Mouse (Mus musculus): Measurements from ENCODE around the gene Lce1d. TPM values are rescaled to one million over a fixed set of nuclear protein-coding genes. Genes with fewer than 3 reads are reported as not detected.

Lce1d gene
- not detected for polyA plus RNA-seq (2017; shearing (Covaris generic))

DNA sequence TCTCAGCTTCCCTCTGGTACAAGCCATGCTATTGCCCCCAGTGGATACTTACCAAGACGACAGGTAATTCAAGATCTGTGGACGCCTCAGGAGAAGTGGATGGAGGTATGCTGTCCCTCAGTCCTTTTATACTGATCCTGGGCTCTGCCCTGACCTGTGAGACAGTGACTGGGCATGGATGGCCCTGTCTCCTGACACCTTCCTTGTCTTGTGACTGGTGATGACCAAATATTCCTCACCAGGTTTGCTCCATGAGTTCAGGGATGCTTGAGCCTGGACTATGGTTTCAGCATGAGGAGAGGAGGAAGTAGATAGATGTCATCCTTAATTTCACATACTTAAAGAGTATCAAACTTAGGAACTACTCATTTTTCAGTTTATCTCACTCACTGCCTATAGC is at the start of gene Lce1d:
Lce1d (minus strand) TSS at position 101 of the 400 bp plus-strand sequence.

DNA sequence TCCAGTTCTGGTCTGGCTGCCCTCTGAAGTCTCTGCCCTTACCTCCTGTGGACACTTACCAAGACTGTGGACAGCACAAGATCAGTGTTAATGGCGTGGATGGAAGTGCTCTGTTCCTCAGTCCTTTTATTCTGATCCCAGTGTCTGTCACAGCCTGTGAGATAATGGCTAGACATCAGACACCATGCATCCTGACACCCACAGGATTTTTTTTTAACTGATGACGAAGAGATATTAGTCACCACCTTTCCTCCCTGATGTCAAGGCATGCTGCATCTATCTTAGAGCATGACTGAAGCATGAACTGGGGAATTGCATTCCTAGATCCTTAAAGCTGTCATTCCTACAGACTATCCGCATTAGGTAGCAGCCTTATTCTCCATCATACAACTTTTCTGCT is 33.2 kb upstream of the Lce1d start, which contains the start of gene Lce1f:
Lce1f (minus strand) TSS at position 101 of the 400 bp plus-strand sequence.

DNA sequence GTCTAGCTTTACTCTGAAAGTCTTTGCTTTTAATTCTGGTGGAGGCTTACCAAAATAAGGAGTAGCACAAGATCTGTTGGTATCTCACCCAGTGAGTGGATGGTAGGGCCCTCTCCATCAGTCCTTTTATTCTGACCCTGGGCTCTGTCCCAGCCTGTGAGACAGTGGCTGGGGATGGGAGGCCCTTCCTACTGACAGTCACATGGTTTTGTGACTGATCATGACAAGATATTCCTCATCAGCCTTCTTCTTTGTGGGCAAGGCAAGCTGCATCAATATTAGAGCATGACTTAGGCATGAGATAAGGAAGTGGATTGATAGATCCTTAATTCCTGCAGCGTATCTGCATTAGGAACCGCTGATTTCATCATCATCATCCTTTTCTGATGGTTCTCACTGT is 22.0 kb upstream of the Lce1d start, which contains the start of gene Lce1e:
Lce1e (minus strand) TSS at position 101 of the 400 bp plus-strand sequence.

DNA sequence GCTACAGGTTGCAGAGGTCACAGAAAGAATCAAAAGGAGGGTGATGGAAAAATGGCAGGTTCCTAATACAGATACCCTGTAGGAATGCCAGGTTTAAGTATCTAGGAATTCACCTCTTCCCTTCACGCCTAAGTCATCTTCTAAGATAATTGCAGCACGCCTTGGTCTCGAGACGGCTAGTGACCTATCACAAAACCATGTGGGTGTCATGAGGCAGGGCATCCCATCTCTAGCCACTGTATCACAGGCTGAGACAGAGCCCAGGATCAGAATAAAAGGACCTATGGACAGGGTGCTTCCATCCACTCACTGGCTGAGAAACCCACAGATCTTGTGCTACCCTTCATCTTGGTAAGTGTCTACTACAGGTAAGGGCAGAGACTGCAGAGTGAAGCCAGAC is 8.1 kb downstream of the Lce1d start, which contains the start of gene Lce1c:
Lce1c (plus strand) TSS at position 301 of the 400 bp plus-strand sequence.

DNA sequence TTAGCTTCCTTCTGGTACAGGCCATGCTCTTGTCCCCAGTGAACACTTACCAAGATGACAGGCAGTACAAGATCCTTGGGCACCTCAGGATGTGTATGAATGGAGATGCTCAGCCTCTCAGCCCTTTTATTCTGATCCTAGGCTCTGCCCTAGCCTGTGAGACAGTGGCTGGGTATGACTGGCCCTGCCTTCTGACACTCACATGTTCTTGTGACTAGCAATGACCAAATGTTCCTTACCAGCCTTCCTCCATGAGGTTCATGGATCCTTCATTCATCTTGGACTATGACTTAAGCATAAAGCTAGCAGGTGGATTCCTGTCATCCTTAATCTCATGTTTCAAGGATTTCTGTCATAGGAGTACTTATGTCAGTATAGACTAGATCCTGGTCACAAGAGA is 16.8 kb downstream of the Lce1d start, which contains the start of gene Lce1a2:
Lce1a2 (minus strand) TSS at position 101 of the 400 bp plus-strand sequence.

DNA sequence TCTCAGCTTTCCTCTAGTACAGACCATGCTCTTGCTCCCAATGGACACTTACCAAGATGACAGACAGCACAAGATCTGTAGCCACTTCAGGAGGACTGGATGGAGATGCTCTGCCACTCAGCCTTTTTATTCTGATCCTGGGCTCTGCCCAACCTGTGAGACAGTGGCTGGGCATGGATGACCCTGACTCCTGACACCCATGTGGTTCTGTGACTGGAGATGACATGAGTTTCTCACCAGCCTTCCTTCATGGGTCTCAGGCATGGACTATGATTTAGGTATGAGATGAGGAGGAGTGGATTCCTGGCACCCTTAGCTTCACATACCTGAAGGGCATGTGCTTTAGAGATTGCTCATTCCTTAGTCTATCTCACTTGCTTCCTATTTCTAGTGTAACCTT is 30.2 kb downstream of the Lce1d start, which contains the start of gene Lce1b:
Lce1b (minus strand) TSS at position 101 of the 400 bp plus-strand sequence.

DNA sequence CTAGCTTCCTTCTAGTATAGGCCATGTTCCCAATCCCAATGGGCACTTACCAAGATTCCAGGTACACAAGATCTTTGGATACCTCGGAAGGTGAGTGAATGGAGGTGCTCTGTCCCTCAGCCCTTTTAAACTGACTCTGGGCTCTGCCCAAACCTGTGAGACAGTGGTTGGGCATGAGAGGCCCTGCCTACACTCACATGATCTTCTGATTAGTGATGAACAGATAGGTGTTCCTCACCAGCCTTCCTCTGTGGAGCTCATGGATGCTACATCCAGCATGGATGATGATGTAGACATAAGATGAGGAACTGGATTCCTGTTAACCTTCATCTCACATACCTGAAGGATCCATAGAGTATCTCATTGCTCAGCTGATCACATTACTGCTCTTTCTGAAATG is 38.8 kb downstream of the Lce1d start, which contains the start of gene Lce1a1:
Lce1a1 (minus strand) TSS at position 101 of the 400 bp plus-strand sequence.

Other genes starting within 250 kb of the Lce1d start
- gene Sprr1b, start 248.4 kb downstream of the Lce1d start, polyA plus RNA-seq (2017; shearing (Covaris generic)) = not detected
- not detected for gene Sprr3, start 228.5 kb downstream of the Lce1d start, polyA plus RNA-seq (2017; shearing (Covaris generic))
- gene Sprr1a, start 201.3 kb downstream of the Lce1d start, polyA plus RNA-seq (2017; shearing (Covaris generic)) = not detected
- gene Sprr4, start 186.7 kb downstream of the Lce1d start, polyA plus RNA-seq (2017; shearing (Covaris generic)) = not detected
- not detected for gene 2310046K23Rik, start 152.7 kb downstream of the Lce1d start, polyA plus RNA-seq (2017; shearing (Covaris generic))
- gene Ivl, start 113.5 kb downstream of the Lce1d start, polyA plus RNA-seq (2017; shearing (Covaris generic)) = not detected
- gene Smcp, start 98.2 kb downstream of the Lce1d start, polyA plus RNA-seq (2017; shearing (Covaris generic)) = not detected
- not detected for gene 2210017I01Rik, start 79.7 kb downstream of the Lce1d start, polyA plus RNA-seq (2017; shearing (Covaris generic))
- not detected for gene Lce6a, start 65.5 kb downstream of the Lce1d start, polyA plus RNA-seq (2017; shearing (Covaris generic))
- not detected for gene Lce1a1, start 38.9 kb downstream of the Lce1d start, polyA plus RNA-seq (2017; shearing (Covaris generic))
- gene Lce1b, start 30.3 kb downstream of the Lce1d start, polyA plus RNA-seq (2017; shearing (Covaris generic)) = not detected
- not detected for gene Lce1a2, start 16.9 kb downstream of the Lce1d start, polyA plus RNA-seq (2017; shearing (Covaris generic))
- gene Lce1c, start 8.0 kb downstream of the Lce1d start, polyA plus RNA-seq (2017; shearing (Covaris generic)) = not detected
- gene Lce1e, start 21.9 kb upstream of the Lce1d start, polyA plus RNA-seq (2017; shearing (Covaris generic)) = not detected
- gene Lce1f, start 33.1 kb upstream of the Lce1d start, polyA plus RNA-seq (2017; shearing (Covaris generic)) = not detected
- not detected for gene Gm38119, start 51.9 kb upstream of the Lce1d start, polyA plus RNA-seq (2017; shearing (Covaris generic))
- not detected for gene Lce1g, start 65.1 kb upstream of the Lce1d start, polyA plus RNA-seq (2017; shearing (Covaris generic))
- not detected for gene Lce1h, start 77.9 kb upstream of the Lce1d start, polyA plus RNA-seq (2017; shearing (Covaris generic))
- not detected for gene Lce1i, start 91.7 kb upstream of the Lce1d start, polyA plus RNA-seq (2017; shearing (Covaris generic))
- gene Lce1j, start 103.3 kb upstream of the Lce1d start, polyA plus RNA-seq (2017; shearing (Covaris generic)) = not detected
- not detected for gene Lce1k, start 120.7 kb upstream of the Lce1d start, polyA plus RNA-seq (2017; shearing (Covaris generic))
- gene Kprp, start 140.0 kb upstream of the Lce1d start, polyA plus RNA-seq (2017; shearing (Covaris generic)) = not detected
- gene Lce1l, start 164.1 kb upstream of the Lce1d start, polyA plus RNA-seq (2017; shearing (Covaris generic)) = not detected
- not detected for gene 2310050C09Rik, start 183.0 kb upstream of the Lce1d start, polyA plus RNA-seq (2017; shearing (Covaris generic))
- not detected for gene Lce3a, start 239.0 kb upstream of the Lce1d start, polyA plus RNA-seq (2017; shearing (Covaris generic))
- not detected for gene Lce3b, start 245.8 kb upstream of the Lce1d start, polyA plus RNA-seq (2017; shearing (Covaris generic))

Measured in activated CD4-positive, CD25-positive, alpha-beta regulatory T cell, adult 9 weeks (primary cell).